Mouse (Mus musculus) cerebellum, adult 18-20 months (tissue): ENCODE measurements around the gene Fbxw8.

Experiments
- DNase-seq, 2 experiments: peaks; one replicate each; pipeline ENCODE4 v3.0.0; 2021

Gene Fbxw8

DNA sequence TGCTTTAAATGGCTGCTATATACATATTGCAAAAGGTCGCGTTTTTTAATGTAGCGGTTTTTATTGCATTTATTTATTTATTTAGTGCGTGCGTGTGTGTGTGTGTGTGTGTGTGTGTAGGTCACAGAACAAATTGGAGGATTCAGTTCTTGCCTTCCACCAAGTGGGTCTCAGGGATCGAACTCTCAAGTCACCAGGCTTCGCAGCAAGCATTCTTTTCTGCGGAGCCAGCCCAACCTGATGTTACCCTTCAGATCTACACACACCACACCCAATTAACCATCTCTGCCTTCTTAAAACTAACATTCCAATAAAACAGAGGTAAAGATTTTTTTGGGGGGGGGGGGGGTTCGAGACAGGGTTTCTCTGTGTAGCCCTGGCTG lies 292 bp upstream of the Fbxw8 start:
- DNase-seq: no peak

DNA sequence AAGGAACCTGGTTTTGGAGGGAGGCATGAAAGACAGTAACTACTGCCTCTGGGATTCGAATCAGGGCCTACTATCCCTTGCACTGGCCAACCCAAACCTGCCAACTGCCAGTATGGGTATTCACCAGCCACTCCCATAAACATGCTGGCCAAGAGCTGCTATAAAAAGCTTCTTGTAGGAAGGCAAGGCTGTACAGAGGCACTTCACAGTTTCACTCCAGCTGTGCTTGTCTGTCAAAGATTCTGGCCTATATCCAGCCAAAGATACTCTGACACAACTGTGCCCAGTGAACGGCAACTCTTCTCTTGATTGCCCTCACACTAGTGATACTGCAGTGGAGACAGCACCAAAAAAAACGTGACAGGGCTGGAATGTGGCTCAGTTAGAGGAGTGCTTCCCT lies 5.6 kb downstream of the Fbxw8 start:
- no peak for DNase-seq

DNA sequence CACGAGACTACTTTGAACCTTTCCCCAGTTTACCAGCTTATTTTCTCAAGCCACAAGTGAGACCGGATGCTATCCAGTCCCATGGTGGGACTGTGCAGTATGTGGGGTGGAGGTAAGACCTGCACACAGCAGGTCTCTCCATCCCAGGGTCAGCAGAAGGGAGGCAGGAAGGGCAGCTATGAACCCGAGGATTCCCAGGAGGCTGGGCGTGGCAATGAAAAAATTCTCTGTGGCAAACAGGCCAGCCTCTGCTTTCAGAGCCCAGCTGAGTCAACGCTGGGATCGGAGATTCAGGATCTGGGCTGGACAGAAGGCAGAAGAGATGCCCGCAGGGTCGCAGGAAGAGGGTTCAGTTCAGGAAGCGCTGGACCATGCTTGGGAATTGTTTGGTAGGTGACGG lies 8.0 kb downstream of the Fbxw8 start:
- no peak for DNase-seq

DNA sequence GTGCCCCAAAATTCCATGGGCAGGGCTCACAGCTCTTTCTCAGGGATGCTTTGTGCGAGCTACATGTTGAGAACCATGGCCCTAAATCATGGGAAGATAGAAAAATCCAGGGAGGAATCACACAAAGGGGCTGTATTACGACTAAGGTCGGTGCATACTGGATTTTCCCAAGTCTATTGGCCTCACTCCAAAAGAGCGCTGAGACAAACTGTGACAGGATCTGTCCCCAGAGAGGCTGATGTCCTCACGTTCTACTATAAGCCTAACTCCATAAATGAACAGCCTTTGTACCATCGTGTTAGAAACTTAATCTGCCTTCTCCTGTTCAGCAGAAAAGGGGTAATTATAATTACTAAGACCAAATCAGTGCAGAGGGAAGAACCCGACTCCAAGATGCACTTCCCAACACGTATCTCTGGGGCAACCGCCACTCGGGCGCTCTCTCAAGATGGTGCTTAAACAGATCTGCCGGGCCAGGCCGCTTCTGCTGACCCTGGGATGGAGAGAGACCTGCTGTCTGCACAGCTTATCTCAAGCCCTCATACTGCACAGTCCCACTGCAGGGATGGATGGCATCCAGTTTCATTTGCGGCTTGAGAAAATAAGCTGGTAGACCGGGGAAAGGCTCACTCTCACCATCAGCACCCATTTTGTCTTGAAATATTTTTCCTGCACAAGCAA lies 9.1 kb downstream of the Fbxw8 start:
- peak in 1 of 2 experiments; percentile 43 for DNase-seq

DNA sequence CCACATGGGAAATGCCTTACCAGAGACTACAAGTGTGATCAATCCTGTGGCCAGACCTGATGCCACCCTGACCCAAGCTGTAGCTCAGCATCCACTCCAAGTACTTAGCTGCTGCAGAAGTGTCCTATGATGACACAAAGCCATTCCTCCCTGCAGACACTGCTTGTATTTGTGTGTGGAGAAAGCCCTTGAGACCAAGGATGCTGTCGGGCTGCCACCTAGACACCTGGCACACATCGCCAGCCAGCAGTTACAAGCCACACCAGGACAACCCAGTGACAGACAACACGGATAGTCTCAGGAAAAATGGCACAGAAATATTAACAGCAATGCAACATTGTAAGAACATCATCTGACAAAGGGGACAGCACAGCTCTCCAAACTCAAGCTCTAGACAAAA lies 9.8 kb downstream of the Fbxw8 start:
- no peak for DNase-seq

DNA sequence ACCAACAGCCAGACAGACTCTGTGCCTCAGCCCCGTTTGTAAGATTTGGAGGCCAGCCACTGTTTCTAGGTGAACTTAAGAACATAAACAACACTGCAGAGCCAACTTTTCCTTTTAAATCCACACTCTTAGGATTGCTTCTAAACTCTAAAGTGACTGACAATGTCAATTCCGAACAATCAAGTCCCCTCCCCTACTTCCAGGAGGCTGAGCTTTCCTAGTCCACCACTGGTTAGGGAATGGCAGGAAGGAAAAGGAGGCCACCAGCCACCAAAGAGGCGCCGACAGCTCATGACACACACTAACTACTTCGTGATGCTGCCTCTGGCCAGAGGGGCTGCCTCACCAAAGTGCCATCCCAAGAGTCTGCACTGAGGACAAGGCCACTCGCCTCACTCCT lies 10.5 kb downstream of the Fbxw8 start:
- DNase-seq: no peak

DNA sequence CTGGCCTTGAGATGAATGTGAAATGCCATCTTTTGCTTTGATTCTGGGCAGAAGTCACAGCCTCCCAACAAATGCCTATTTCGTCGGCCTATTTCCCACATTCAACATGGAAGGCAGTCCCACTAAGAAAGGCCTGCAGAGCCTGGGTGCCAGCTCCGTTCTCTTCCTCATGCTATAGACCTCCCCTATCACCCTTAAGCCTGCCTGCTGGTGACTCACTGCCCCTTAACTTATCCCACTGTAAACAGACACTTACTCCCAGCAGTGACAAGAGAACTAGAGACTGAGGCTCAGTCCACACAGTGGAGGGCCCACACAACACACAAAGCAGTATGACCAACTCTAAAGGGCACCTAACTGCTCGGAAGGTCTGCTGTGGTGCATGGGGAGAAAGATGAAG lies 10.9 kb downstream of the Fbxw8 start:
- no peak for DNase-seq

DNA sequence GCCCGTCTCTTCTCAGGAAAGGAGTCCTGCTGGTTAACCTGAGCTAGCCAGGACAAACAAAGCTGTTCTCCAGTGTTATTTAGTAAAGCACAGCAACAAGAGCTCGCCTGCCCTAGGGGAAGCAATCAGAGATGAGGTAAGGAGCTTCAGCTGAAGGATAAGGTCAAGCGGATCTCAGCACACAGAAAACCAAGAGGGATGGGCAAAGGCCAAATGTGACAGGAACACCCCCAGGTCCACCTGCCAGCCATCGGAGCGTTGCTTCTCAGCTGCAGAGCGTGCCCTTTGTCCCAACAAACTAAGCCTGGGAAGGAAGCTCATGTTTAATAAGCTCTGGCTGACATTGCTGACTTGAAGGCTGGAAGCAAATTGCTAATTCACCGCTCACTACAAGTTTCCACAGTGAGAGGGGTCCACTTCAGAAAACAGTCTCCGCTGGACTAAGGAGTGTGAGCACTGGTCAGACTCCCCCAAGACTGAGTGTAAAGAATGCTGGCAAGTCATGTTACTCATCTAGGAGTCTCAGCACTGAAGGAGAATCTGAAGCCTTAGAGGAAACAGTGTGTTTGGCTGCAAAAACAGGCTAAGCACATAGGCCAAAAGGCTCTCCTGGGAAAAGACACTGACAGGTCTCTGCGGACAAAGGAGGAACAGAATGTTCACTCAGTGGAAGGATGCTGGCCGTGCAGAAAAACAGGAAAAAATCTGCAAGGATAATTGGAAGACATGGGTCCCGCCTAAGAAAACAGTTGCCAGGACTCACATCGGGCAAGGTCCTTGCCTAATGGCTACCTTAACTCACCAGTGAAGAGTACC lies 11.8 kb downstream of the Fbxw8 start:
- no peak for DNase-seq

DNA sequence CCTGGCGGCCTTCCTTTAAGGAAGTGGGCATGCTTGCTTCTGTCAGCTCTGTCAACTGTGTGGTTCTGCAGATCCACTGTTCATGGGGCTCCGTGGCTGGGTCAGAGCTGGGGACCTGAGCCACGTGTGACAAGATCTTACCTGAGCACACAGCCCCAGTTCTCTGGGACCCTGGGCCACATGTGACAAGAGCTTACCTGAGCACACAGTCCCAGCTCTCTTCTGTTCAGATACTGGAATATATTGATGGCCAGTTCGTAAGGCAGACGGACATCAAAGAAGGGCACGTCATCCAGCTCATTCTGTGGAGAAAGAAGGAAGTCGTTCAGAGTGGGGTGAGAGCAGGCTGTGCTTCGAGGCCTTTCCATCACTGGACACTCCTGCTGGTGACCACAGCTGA lies 12.8 kb downstream of the Fbxw8 start:
- DNase-seq: no peak

DNA sequence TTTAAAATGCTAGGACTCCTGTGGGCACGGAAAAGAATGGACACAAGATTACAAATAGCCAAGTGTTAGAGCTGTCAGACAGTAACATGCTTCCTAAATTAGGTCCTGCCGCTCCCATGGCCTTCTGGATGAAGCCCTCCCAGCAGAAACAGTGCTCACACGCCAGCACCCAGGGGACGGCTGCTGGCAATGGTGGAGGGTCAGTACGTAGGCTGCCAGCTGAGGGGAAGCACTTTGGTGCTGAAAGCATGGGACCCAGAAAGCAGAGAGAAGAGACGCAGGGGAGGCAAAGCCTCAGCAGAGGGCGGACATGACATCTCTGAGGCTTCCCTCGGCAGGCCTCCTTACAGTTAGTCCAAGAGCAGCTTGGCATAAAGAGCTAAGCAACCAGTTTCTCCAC lies 15.6 kb downstream of the Fbxw8 start:
- DNase-seq: no peak

DNA sequence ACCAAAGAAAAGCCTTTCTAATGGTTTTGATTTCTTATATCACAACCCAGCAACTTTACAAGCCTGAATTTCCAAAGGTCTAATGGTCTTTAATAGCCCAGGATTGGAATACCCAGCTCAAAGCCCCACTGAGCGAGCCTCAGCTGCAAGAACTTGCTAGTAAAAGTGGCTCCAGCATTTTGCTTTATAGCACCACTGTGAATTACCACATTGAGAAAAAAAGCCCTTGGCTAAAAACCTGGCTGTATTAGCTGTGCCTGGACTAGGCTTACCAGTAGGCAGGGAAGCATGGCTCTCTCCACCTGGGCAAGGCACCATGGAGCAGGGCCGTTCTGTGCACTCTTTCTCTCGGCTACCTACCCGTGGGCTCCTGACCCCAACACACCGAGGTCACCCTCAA lies 18.9 kb downstream of the Fbxw8 start:
- no peak for DNase-seq

DNA sequence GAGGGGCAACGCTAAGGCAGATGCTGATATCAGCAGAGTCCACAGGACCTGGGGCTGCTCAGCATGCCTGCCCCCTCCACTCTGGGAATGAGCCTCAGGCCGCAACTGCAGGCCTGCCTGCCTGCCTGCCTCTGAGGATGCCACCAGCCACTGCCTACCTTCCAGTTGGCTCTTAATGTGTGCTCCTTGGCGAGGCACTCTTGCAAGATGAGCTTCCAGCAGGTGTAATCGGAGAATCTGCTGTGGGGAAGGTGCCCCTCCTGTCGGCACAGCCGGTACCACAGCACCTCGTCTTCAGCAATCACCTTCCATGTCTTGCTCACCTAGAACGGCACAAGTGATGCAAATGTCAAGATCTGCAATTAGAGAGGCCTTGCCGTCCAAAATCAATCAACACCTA lies 26.6 kb downstream of the Fbxw8 start:
- no peak for DNase-seq

DNA sequence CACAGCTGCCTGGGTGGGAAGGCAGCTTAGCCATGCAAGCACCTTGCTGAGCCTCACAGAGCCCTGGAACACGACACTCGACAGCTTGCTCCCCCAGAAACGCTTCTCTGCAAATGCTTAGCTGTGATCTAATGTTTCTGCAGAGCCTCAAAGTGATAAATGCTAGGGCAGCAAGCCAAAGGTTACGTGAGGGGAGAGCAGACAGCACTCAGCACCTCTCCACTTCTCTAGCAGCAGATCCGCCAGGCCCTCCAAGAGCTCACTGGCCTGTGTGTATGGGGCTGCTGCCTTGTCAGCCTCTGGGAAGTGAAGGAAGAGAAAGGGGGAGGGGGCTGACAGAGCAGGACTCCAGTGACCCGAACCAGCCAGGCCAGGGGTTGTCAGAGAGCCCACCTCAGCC lies 27.1 kb downstream of the Fbxw8 start:
- peak in 1 of 2 experiments; percentile 55 for DNase-seq

DNA sequence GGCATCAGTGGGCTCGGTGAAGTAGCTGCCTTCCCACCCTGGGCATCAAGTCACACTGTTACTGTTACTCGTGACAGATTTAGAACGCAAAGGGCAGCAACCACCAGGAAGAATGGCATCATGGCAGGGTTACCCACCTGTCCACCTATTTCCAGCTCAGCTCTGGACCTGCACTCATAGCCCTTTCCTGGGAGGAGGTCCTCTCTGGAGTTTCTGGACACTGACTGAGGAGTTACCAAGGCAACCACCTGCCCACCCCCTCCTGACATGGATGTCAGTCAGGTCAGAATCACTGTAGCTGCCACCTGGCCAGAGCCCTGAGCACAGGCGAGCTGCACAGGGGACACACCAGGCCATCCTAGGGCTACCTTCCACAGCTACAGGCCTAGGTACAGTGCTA lies 28.6 kb downstream of the Fbxw8 start:
- DNase-seq: peak in 1 of 2 experiments; percentile 43

DNA sequence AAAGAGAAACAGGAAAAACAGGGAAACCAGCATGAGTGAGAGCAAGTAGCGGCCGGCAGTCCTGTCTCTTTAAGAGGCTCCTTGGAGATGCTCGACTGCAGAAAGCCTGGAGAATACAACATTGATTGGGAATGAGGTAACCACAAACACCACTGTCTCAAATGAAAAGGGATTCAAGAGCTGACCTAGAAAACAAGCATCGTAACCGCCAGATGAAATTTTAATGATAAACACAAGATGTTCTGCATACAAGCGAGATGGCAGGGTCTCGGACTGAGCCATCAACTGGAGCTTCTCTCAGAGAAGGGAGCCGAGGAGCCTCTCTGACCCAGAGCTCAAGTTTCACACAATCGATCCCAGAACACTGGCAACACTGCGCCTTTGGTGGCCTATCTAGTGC lies 32.2 kb downstream of the Fbxw8 start:
- DNase-seq: no peak

DNA sequence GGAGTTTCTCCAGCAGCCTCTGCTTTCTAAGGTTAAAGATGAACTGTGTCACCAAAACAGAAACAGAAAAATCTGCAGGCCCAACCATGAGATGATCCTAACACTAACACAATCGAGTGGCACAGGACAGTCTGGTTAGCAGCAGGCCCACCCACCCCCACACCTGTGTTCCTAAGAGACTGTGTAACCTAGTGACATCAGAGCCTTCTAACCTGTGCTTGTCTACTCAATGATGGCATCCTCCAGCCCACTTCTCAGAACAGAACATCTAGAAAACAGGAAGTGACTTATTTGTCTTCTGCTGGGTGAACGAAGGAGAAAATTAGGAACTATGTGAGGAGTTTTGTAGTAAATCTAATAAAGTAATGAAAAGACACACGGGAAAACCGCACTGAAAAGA lies 33.3 kb downstream of the Fbxw8 start:
- no peak for DNase-seq

DNA sequence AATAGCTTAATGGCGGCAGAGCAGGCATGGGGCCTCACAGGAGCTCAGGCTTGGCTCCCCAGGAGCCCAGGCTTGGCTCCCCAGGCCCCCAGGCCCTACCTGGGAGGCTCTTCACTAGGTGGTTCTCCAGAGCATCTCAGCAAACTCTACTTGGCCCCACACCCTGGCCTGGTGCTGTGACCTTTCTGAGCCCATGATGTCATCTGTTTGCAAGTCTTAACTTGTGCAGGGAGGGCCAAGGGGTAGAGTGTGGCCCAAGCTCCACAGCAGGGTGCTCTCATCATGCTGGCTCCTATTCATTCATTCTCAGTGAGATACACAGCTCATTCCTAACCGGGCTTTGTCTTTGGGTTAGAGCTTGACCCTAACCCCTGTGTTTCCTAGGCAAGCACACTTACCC lies 34.6 kb downstream of the Fbxw8 start:
- DNase-seq: no peak

DNA sequence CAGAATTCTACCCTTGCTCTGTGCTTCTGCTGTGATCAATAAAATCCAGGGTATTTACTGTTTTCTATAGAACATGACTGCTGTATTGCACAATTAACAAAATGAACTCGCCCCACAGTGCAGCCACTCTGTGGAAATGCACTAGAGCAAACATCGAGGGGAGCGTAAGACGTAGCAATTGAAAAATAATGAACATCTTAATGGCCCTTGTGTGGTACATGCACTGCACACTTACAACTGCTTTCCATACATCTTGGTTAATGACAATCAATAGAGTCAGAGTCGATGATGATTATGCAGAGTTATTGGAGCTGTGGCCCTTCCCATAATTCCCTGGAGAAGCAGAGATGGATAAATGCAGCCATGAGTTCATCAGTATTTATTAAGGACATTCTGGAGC lies 36.3 kb downstream of the Fbxw8 start:
- DNase-seq: no peak

DNA sequence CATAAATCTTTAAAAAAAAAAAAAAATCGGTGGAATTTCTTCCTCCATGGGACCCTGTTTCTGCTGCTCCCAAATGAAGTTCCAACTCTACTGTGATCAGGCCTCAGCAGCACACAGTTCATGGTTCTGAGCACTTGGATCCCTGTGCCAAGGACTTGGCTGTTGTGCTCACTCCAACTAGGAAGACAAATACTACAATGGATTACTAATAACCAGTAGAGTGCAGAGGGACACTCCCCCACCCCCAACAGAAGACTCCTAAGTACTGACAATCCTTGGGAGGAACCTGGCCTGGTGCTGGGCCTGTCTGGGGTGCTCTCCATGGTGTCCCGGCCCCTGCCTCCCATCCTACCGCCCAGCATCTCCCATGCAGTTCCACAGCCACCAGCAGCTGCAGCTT lies 36.9 kb downstream of the Fbxw8 start:
- no peak for DNase-seq

DNA sequence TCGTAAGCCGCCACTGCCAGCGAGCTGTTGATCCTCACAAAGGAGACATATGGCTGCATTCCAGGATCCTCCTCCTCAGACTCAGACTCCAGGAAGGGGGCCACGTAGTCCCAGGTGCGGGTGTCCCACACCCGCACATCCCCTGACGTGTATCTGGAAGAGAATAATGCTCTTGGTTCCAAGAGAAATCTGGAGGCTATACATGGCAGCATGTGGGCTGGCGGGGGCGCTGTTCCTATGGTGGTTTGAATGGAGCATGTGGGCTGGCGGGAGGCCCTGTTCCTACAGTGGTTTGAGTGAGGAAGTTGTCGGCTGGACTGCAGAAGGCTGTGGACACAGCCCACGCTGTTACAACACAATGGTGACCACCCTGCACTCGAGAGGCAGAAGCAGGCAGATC lies 41.6 kb downstream of the Fbxw8 start:
- DNase-seq: peak in 1 of 2 experiments; percentile 44

DNA sequence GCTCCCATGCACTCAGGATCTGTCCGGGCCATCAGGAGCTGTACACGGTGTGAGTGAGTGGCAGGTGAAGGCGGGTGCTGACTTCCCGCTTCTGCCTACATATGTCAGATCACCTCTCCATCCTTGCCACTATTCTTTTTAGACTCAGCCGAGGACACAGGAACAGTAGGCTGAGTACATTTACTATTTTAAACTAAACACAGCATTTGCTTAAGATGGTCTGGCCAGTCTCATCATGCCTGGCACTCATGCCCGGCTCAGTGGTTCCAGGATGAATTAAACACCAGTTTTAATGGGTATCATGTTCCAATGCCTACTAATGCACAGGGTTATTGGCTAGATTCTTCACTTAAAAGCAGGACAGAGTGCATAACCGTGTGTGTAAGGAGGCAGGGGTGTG lies 42.2 kb downstream of the Fbxw8 start:
- no peak for DNase-seq

DNA sequence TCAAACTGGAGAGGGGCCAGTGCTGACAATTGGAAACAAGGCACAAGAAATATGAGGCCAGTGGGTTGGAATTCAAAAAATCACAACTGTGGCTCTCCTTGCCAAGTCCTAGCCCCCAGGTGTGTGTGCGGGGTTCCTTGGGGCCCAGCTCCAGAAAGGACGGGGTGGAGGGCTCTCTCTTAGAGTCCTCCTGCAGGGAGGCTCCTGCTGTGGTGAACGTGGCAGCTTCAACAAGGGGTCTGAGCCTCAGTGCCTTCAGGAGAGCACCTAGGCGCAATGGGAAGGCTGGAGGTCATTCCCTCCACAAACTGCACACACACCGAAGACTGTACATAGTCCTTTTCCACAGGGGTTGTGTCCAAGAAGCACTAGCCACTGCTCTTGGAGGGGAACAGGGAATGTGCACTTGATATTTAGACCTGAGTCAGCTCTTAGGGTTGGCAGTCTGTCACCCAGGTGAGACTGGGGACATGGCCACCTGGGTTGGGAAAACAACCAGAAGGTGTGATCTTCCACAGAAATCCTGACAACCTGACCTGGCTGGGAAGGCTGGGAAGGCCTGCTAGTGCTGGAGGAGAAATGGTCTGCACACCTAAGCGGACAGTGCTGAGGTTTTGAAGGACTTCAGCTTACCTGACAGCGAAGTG lies 46.3 kb downstream of the Fbxw8 start:
- DNase-seq: peak in 1 of 2 experiments; percentile 38

DNA sequence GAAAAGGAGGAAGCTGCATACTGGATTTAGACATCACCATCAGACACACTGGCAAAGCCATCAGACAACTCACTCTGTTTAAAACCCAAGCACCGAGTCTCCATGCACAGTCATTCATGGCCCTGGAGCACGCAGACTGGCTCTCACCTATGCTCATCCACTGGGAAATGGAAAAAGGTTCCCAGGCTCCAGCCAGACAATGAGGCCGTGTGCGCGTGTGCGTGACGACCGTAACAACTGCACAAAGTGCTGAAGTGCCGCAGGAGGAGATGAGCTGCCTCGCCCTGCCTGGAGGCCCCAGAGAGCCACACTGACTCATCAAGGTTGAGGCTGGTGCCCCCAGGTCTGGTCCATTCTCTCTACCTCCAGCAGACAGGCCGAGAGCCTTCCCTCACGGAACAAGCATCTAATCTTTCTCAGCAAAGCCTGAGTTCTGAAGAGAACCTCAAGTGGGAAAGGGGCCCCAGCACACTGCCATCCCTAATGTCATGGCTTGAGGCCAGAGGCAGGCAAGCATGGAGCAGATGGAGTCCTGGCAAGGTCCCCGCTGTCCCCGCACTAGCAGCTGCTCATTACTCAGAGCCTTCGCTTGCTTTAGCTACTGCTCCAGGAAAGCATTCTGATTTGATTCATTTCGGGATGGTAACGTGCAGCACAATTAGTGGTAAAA lies 47.0 kb downstream of the Fbxw8 start:
- peak; percentile 92 to 93 for DNase-seq

DNA sequence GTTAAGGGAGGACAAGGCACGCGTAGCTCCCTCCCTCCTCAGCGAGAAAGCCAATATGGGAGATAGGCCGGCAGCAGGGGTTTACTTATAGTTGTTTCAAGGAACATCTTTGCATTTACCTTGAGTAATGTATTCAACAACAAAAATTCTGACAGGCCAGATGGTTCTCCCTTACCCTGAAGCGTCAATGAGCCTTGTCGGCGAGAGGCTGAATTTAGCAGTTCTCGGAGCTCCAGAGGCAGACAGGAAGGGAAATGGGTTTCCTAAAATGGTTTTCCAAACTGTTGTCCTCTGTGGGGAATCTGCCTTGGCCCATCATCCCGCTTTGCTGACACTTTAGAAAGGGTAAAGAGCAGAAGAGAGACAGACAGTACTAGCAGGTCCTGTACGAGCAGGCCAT lies 48.6 kb downstream of the Fbxw8 start:
- DNase-seq: no peak
